In the genomic region with DNA sequence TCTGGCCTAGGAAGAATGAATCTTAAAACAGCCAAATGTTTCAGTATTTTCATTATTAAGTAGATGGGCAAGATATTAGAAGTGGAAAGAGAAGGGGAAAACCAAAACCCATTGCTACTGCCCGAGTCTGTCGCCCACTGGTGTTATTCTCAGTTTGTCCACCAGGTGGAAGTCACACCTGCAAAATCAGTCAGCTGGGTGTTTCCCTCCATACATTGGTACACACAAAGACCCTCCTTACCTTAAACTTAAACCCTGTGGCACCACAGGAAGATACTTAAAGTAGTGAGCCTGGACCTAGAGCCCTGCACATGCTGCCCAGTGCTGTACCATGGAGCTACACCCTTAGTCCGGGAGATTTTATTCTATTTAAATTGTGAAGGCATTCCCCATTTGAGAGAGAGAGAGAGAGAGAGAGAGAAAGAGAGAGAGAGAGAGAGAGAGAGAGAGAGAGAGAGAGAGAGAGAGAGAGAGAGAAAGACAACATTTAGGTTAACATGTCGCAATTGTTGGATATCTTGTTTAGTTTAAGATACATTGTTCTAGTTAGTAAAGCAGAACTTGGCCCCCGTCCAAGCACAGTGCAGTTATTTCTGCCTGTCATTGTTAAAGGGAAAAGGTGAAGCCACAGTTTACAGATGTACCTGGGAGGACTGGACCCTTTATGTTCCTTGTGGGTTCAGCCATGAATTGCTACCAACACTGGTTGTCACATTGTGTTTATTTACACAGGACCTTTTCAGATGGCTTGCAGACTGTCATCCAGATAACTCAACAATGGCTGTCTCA, we compare ENCODE assay signal across 9 mouse cellular contexts. TPM values are rescaled to one million over a fixed set of nuclear protein-coding genes. Genes with fewer than 3 reads are reported as not detected.
DNase-seq lines count a peak whose midpoint lies in the region; ATAC-seq lines count a peak whose summit lies in the region.
"Had no signal": no experiment of that assay in that cellular context is flagged by ENCODE, and none has a peak within 500 bp of the region (broad histone marks: within the 10 kb centered on the region; RNA-seq: fewer than 3 reads in every experiment).

No protein-coding gene starts in this region.

- H3K9ac ChIP-seq in hindbrain, embryonic 16.5 days (ENCODE audit: low read depth, low read length), result no peak overlapping the region
- H3K9ac ChIP-seq: lung, embryonic 15.5 days had no signal

- DNase-seq in hindbrain, embryonic 10.5 days (ENCODE audit: low spot score), result peak; percentile 72
- peak; percentile 72 for DNase-seq in MN1 (ENCODE audit: low spot score)
- DNase-seq in cerebellum, postnatal 36 days, result peak; percentile 75 to 87
- DNase-seq in gastrocnemius, postnatal 14 days, result peak; percentile 62
- DNase-seq in kidney, postnatal 25 days, result peak; percentile 65 to 81
- DNase-seq in lung, postnatal 25 days (ENCODE audit: low spot score), result peak; percentile 73
- DNase-seq in spleen, adult 12 weeks (ENCODE audit: low spot score), result peak; percentile 59

- no peak for ATAC-seq in hindbrain, embryonic 16.5 days

- H3K9me3 ChIP-seq in hindbrain, embryonic 10.5 days, result no peaks in the 10 kb centered on the region
- no peaks in the 10 kb centered on the region for H3K9me3 ChIP-seq in hindbrain, embryonic 16.5 days (ENCODE audit: control insufficient read depth, low read length)
- H3K9me3 ChIP-seq: lung, embryonic 15.5 days had no signal

- no peaks in the 10 kb centered on the region for H3K27me3 ChIP-seq in hindbrain, embryonic 10.5 days (ENCODE audit: insufficient read depth, poor library complexity, severe bottlenecking)
- no peaks in the 10 kb centered on the region for H3K27me3 ChIP-seq in hindbrain, embryonic 16.5 days (replicated peaks; ENCODE audit: control insufficient read depth, insufficient read depth, low read length)
- H3K27me3 ChIP-seq: lung, embryonic 15.5 days had no signal

- peak overlapping the region; percentile 35; the same call in 1 of the 2 replicates for H3K27ac ChIP-seq in hindbrain, embryonic 10.5 days
- no peak overlapping the region for H3K27ac ChIP-seq in hindbrain, embryonic 16.5 days (ENCODE audit: low read depth, low read length)
- H3K27ac ChIP-seq: lung, embryonic 15.5 days had no signal

- H3K4me3 ChIP-seq in hindbrain, embryonic 10.5 days, result no peak overlapping the region
- H3K4me3 ChIP-seq in hindbrain, embryonic 16.5 days (ENCODE audit: low read length), result no peak overlapping the region
- H3K4me3 ChIP-seq: lung, embryonic 15.5 days had no signal

- no peak overlapping the region for H3K4me2 ChIP-seq in hindbrain, embryonic 16.5 days (ENCODE audit: low read length)
- H3K4me2 ChIP-seq: lung, embryonic 15.5 days had no signal

- H3K4me1 ChIP-seq in hindbrain, embryonic 10.5 days (replicated peaks), result peaks cover 31% of the 10 kb centered on the region
- H3K4me1 ChIP-seq in hindbrain, embryonic 16.5 days (ENCODE audit: control insufficient read depth, insufficient read depth, low read depth, low read length), result peaks cover 31% of the 10 kb centered on the region

- no peaks in the 10 kb centered on the region for H3K36me3 ChIP-seq in hindbrain, embryonic 10.5 days
- no peaks in the 10 kb centered on the region for H3K36me3 ChIP-seq in hindbrain, embryonic 16.5 days (ENCODE audit: control insufficient read depth, insufficient read depth, low read length)
- H3K36me3 ChIP-seq: lung, embryonic 15.5 days had no signal

- intact Hi-C loops in gastrocnemius, postnatal 14 days (cut with DNase I; ENCODE audit: low total_unique reads), result loop anchor here (5.0 to 10.0 kb wide), 2 partner anchors 298 to 420 kb away; no protein-coding TSS in a partner anchor

- WGBS in hindbrain, embryonic 10.5 days, result 52% methylated on average over 5 of the region's 5 CpGs
- 42% methylated on average over 5 of the region's 5 CpGs for WGBS in hindbrain, embryonic 16.5 days

RNA-seq across cellular contexts. Expression of gene Hacl1, which starts 16.0 kb away (rescaled TPM):
- 8.2 and 8.8 TPM in 2 replicates for polyA plus RNA-seq in hindbrain, embryonic 10.5 days (2016; fragmentation: Nextera tagmentation; extraction: Ambion mirVana)
- 10.2 and 11.5 TPM in 2 replicates for polyA plus RNA-seq in hindbrain, embryonic 16.5 days (2015; fragmentation: Nextera tagmentation; extraction: Ambion mirVana)
- total RNA-seq in gastrocnemius, postnatal 14 days (2021), result 1 to 10 TPM; 7.3 to 8.1 TPM

RNA-seq across cellular contexts. Expression of gene Btd, which starts 16.2 kb away (rescaled TPM):
- 14.0 and 14.3 TPM in 2 replicates for polyA plus RNA-seq in hindbrain, embryonic 10.5 days (2016; fragmentation: Nextera tagmentation; extraction: Ambion mirVana)
- polyA plus RNA-seq in hindbrain, embryonic 16.5 days (2015; fragmentation: Nextera tagmentation; extraction: Ambion mirVana), result 20.7 and 22.4 TPM in 2 replicates
- total RNA-seq in gastrocnemius, postnatal 14 days (2021), result 1 to 10 TPM; 7.0 to 7.4 TPM

RNA-seq across cellular contexts. Expression of gene Gm49387, which starts 16.4 kb away (rescaled TPM):
- polyA plus RNA-seq in hindbrain, embryonic 10.5 days (2016; fragmentation: Nextera tagmentation; extraction: Ambion mirVana), result 0.95 TPM in 1 of 2 replicates, not detected in the other
- polyA plus RNA-seq in hindbrain, embryonic 16.5 days (2015; fragmentation: Nextera tagmentation; extraction: Ambion mirVana), result 1.7 and 2.1 TPM in 2 replicates
- not detected for total RNA-seq in gastrocnemius, postnatal 14 days (2021)
